Mouse (Mus musculus) layer of hippocampus, adult 11-12 months (tissue): ENCODE measurements around the gene Ofd1.

ENCODE experiments used
- DNase-seq: peaks from one replicate; pipeline ENCODE4 v3.0.0; 2022; ENCODE audit warnings: low spot score

Gene Ofd1

DNA sequence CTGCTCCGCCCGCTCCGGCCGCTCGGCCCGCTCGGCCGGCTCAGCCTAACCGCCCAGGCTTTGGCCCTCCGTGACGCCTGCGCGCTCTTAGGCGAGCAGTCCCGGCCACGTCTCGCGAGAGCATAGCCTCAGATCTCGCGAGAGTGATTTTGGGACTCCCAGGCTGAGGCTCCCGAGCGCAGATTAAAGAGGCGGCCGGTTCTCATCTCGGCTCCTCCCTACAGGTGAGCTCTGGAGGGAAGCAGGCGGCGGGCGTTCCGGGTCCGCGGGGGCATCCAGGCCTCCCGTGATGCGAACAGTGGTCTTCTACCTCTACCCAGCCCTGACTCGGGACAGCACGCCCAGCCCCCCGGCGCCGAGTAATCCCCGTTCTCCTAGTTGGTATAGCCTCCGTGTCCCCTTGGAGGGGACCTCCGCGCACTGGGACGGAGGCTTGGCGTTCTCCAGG, at the start of gene Ofd1:
Ofd1 (minus strand) TSS at position 89 of the 448 bp plus-strand sequence.
- DNase-seq = peak; percentile 90

DNA sequence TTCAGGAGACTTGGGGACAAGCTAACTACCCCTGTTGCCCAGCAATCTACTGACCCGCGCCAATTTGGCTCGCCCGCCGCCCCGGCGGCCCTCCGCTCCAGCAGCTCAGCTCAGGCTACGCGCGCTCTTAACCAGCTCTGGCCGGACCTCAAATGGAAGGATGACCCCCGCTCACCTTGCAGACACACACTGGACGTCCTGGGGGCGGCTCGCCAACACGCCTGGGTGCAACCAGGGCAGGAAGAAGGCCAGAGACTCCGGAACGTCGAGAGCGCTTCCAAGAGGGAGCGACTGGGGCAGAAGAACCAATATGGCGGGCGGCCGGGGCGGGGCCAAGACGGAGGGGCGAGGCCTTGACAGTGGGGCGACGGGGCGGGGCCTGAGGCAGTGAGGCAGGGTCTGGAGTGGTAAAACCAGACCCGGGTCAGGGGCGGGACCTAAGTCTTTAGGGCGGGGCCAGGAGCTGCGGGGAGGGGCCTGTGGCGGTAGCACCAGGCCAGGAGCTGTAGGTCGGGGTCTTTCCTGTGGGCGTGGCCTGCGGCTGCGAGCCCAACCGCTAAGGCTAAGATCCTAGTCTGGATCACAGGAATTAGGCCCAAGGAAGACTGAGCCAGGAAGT, 39.0 kb upstream of the Ofd1 start, which contains the start of gene Rab9:
Rab9 (minus strand) TSS at position 503 of the 619 bp plus-strand sequence.
- DNase-seq = peak; percentile 90

DNA sequence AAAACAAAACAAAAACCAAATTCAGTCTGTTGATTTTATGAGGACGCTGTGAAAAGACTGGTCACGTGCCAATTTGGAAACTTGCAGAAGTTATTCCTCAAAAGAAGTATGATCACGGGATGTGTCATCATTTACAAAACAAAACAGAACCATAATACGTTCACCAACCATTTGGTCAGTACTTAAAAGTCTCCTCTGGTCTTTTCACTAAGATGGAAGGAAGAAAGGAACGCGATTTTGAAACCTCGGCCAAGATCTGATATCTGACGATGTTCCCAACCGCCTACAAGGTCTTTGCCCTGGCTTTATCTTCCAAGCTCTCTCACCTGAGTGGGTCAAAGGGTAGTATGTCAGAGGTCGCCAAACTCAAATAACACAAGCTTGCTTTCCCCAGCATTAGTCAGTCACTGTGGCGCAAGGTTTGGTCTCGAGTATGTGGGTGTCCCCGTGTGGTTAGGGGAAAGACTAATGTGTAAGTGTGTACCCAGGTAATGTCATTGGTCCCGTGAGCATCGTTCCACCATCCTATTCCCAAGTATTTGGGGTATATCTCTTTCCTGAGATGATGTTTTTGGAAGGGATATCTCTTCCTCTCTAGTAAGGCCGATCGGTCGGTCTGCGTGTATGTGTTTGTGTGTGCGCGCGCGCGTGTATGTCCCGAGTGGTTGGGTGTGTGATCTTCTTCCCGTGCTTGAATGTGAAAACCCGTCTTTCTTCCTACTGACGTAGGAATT, 38.3 kb upstream of the Ofd1 start:
- peak; percentile 6 for DNase-seq

DNA sequence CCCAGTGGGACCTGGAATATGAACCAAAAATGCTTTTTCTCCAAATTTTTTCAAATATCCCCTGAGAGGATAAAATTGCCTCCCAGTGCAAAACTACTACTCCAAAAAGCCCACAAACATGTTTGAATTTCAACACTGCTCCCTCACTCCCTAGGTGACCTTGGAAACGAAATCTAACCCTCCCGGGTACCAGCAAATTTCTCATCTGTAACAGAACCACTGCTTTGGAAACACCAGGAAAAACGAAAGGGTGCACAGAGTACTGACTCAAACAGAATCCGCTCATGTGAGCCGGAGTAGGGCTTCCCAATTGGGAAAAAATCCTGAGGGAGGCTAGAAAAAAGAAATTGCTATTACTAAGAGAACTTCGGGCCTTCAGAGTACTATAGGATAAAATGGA, 36.9 kb upstream of the Ofd1 start:
- DNase-seq = no peak

DNA sequence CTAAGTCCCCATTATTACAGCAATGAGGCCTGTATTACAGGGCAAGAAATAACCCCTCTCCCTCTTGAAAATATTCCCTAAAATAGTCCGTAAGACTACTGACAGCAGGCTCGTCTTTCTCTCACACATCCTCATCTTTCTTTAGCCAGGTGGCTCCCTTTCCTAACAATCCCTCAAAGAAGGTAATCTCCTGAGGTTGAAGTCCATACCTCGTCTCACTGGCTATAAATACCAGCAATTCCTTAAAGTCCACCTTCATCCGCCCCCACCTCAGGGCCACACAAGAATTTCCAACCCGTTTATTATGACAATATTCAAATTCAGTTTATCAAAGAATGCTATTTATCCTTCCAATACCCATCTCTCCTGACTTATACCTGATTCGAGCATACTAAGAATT, 32.1 kb upstream of the Ofd1 start:
- no peak for DNase-seq

DNA sequence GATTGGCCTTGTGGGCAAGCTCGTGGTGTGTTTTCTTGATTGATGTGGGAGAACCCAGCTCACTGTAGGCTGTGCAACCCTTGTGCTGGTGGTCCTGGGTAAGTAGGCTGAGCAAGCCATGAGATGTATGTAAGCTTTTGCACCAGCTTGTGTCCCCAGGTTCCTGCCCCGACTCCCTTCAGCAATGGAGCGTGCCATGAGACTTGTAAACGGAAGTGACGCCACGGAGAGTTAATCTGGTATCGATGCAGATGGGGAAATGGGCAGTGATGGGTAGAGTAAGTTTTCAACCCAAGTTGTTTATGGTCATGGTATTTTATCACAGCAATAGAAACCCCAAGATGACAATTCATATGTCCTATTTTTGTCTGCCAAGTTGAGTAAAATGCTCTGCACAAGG, 27.8 kb upstream of the Ofd1 start:
- DNase-seq = no peak

DNA sequence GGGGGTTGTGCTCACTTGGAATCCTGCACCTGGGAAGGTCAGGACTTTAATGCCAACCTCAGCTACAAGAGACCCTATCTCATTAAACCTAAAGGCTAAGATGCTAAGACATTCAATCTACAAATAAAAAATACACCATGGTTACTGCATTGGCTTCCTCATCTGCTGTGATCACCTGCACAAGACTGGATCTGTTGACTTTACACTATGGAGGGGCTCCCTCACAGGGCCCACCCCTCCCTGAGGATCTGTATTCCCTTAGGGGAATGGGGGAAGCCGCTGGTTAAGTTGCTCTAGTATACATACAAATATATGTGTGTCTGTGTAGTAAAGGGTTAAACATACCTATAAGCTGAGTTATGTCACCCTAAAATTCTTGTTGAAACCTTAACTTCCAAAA, 15.0 kb upstream of the Ofd1 start:
- no peak for DNase-seq

DNA sequence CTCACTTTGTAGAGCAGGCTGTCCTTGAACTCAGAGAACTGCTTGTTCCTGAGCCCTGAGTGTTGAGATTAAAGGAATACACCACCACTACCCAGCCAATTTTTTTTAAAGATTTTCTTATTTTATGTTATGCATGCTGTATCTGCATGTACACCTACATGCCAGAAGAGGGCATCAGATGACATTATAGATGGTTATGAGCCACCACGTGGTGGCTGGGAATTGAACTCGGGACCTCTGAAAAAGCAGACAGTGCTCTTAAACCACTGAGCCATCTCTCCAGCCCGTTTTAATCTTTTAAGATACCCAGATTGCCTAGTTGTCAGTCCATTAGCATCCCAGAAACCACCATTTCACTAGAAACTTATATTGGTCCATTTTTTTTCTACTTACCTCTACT, 13.8 kb upstream of the Ofd1 start:
- no peak for DNase-seq

DNA sequence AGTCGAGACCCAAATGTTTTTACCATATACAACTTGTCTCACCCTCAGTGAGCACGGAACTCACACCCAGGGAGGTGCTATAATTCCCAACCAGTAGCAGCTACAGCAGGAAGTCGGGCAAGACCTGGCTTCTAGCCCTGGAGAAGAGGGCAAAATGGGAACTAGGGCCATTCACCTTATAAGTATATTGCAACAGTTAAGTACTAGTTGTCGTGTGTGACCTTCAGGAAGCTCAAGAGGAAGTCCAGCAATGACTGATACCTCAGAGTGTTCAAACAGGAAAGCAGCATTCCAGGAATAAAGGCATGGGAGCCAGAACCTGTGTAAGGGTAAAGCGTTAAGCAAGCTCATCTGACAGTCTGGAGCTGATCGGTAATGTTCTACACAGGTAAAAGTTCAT, 13.0 kb upstream of the Ofd1 start:
- DNase-seq = no peak

DNA sequence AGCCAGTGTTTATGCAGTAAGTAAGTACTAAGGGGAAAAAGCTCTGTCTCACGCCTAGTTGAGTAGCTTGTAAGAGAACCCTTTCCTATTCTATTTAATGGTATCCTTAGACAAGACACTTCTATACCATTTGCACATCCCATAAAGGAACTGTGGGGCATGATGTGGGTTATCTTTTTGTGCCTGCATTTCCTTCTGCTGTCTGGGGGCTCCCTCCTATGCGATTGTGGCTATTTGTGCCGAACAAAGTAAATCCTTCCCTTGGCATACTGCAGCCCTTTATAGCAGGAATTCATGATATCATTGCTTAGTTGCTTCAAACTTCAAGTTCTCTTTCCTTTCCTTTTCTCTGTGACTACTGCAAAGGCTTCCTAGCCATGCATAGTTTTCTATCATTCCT, 4.0 kb upstream of the Ofd1 start:
- DNase-seq = no peak

DNA sequence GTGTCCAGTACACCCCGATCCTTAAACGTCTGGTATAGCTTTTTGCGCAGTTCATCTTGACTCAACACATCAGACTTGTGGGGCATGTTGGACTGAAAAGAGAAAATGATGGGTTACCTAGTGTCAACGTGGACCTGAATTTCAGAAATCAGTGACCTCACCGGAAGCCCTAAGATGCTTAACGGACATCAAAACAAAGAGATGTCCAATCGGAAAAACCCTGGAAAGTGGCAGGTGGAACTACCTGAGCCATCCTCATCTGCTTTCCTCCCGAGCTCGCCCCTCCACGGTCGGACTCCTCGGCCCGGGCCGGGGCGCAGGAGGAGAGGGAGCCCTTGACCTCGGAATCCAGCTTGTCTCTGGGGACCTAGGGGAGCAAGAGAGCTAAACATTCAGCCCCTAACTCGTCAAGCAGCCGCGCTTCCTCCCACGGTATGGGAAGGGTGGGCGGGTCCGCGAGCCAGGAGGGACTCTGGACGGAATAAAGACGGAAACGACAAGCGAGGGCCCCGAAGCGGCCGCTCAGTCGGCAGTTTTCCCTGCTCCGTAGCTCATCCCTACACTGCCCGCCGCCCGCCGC, 378 bp downstream of the Ofd1 start, which contains the start of gene Trappc2:
Trappc2 (plus strand) TSS at position 539 of the 580 bp plus-strand sequence.
- no peak for DNase-seq

DNA sequence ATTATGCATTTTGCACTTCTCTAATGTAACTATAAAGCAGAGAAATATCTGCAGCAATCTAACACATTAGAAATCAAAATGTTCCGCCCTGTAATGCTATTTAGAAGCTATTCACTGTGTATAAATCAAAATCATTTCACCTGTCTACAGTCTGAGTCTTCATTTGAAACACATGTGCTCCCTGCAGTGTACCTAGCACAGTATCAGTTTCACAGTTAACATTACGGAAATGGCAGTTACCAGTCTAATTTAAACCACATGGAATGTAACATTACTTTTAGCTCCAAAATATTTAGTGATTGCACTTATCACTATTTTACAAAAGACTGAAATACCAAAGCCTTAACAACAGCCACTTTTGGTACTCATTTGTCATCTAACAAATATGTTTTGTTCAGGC, 5.7 kb downstream of the Ofd1 start:
- DNase-seq = no peak

DNA sequence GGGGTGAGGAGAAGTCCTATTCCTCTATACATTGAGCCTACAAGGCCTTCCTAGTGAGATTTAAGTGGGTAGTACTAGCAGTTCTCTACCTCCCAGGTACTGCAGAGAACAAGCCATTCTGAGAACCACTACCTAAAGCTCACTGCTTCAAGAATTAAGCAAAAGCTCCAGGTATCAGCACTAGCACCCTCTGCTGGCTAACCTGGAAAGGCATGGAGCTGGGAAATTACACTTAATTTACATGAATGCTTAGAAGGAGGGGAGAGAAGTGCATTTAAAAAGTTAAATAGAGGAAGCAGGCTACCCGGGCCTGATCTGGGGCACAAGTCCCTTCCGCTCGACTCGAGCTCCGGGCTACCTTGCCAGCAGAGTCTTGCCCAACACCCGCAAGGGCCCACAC, 24.3 kb downstream of the Ofd1 start:
- no peak for DNase-seq

DNA sequence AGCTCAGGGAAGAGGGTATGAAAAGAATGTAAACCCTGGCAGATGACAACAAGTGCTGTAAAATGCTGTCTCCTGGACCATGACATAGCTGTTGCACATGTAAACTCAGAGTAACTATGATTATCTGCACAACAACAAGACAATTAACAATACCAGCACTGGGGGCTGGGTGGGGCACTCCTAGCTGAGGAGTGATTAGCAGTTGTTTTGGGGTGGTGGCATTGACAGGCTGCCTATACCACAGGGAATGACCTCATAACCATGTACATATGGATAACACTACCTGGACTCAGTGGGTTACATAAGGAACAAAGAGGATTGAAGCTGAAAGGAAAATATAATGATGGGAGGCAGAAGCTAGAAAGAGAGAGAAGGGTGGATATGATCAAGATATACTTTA, 32.6 kb downstream of the Ofd1 start:
- no peak for DNase-seq

DNA sequence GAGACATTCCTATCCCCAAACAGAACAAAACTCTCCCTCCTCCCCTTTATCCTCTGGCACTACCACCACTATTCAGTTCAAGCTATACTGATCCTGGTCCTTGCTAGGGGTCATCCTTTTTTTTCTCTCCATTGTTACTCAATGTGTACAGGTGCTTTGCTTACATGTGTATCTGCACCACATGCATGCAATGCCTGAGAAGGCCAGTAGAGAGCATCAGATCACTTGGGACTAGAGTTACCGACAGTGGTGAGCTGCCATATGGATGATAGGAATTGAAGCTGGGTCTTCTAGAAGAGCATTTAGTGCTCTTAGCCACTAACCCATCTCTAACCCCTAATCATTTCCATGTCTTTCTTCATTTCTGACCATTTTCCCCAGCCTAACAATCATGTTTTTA, 46.8 kb downstream of the Ofd1 start:
- no peak for DNase-seq

DNA sequence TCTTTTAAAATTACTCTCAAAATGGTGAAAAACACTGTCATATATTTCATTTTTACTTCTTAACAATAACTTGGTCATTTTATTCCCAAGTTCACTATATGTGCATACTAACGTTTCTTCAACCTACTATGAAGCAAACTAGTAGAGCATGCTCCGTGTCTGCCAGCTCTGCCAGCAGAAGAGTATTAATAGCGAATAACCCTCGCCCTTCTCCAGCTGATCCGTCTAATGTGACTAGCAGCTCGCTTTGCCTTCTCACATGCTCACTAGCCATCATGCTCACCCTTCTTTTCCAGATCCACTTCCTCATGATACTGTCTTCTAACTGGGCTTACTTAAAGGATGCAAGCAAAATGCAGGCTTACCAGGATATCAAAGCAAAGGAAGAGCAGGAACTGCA, 53.8 kb downstream of the Ofd1 start:
- no peak for DNase-seq

DNA sequence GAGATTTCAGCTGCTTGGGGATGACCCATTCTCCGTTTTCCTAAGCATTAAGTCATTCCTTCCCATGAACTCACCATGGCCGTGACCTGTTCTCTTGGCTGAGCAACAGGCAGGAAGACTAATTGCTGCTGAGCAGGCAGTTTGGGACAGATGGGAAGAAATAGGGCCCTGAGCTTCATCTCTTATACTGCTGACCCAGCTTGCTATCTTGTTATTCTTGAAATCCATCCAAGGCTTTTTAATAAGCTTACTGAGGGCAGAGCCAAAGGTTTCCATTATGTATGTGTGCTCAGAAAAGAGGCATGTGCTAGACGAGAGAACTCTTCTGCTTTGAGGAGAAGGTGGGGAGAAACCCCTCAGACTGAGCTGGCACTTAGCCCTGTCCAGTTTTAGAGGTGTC, 55.6 kb downstream of the Ofd1 start:
- no peak for DNase-seq

DNA sequence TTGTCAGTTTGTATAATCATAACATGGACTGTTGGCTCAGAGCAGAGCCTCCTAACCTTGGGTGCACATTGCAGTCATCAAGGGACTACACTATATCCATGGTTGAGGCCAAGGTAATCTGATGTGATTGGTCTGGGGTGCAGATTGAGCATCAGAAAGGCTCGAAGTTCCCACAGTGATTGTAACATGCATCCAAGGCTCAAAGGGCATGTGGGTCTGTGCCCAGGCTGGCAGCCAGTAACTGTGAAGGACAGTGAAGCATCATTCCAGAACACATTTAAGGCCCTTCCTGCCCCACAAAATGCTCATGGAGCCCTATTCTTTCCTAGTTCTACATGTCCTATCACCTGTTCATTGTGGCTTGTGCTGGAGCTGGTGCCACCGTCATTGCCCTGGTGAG, 56.9 kb downstream of the Ofd1 start:
- DNase-seq = no peak

DNA sequence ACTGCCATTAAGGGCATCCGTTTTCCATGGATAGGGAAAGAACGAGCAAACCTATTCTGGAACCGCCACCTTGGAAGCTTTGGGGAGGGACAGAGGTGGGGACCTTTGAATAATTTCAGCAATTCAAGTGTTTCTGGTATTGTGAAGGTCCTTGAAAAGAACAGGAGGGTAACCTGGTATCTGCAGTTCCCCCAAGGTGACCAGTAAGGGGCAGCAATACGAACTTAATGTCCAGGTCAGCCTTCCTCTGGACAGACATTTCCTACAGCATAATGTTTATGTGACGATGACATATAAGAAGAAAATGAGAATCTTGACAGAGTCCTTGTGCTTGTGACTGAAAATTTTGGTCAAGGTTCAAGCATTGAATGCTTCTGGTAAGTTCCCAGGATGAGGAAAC, 61.9 kb downstream of the Ofd1 start:
- no peak for DNase-seq

DNA sequence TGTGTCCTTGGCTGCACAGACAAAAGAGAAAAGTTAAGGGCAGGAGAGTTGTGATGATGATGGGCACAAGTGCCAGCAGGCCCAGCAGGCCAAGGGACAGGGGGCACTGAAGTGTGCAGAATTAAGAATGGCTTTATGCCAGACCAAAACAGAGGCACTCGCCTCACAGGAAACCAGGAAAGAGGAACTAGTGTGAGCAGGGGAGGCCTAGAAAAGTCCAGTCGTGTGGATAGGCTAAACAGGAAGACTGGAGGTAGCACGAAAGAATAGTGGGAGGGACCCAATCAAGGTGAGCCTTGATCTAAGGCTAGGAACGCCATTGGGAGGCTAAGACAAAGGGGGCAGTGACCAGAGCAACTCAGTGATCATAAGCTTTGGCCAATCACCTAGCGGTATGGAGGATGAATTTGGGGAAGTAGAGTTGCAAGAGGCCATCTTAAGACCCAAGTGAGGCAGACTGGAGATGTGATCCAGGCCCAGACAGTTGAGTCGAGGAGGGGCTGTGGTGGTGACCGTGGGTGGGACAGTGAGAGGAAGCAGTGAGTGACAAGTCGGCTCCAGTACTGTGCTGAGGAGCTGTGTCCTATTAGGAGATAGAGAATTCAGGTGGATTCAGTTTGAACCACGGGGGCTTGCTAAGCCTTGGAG, 63.7 kb downstream of the Ofd1 start:
- no peak for DNase-seq

DNA sequence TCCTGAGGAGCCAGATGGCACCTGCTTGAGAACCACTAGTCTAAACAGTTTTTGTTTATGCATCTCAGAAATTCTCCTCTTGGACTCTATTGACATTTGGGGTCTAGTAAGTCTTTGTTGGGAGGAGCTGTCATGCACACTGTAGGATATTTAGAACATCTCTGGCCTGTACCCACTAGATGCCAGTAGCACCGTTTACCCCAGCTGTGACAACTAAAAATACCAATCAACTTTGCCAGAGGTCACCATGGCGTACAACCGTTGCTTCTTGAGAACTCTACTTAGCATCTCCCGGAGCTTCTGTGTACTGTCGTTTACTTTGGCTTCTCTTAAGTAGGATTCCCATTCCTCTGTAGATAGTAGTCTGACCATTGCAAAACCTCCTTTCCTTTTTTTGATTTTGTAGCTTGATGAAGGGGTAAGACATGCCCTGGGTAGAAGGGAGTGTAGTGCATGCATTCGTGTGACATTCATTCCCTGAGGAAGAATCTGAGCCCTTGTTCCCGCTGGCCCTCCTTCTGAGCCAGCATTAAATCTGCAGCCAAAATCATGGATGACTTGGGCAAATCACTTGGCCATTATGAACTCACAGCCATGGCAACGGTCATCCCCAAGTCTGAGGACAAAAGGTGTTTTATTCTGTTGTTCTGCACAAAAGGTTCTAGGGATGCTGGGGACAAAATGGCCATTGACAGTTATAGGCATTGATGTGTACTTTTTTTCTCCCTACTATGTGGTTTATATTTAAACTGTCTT, 74.9 kb downstream of the Ofd1 start:
- peak; percentile 24 for DNase-seq

DNA sequence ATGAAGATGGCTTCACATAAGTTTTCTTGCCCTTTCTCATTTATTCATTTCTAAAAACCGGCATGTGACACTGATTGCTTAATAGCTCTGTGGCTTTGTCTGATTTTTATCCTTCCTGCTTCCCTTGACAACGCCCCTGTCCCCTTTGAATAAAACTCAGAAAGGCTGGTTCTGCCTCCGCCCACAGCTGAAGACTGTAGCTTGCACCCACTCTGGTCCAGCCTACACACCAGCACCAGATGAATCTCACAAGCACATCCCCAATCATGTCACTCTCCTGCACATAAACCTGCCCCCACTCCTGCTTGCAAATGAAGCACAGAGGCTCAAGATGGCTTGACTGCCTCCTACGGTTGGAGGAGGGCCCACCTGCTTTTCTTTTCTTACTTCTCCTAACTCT, 80.0 kb downstream of the Ofd1 start:
- DNase-seq = peak; percentile 31
